Mouse (Mus musculus) spleen, postnatal 14 days (tissue): ENCODE measurements around the gene Dqx1.

Source experiments
- DNase-seq, 2 experiments: peaks; one replicate each; pipeline ENCODE4 v3.0.0; 2021 to 2022; ENCODE audit warnings: low spot score in 2 of 2

The Dqx1 gene

DNA sequence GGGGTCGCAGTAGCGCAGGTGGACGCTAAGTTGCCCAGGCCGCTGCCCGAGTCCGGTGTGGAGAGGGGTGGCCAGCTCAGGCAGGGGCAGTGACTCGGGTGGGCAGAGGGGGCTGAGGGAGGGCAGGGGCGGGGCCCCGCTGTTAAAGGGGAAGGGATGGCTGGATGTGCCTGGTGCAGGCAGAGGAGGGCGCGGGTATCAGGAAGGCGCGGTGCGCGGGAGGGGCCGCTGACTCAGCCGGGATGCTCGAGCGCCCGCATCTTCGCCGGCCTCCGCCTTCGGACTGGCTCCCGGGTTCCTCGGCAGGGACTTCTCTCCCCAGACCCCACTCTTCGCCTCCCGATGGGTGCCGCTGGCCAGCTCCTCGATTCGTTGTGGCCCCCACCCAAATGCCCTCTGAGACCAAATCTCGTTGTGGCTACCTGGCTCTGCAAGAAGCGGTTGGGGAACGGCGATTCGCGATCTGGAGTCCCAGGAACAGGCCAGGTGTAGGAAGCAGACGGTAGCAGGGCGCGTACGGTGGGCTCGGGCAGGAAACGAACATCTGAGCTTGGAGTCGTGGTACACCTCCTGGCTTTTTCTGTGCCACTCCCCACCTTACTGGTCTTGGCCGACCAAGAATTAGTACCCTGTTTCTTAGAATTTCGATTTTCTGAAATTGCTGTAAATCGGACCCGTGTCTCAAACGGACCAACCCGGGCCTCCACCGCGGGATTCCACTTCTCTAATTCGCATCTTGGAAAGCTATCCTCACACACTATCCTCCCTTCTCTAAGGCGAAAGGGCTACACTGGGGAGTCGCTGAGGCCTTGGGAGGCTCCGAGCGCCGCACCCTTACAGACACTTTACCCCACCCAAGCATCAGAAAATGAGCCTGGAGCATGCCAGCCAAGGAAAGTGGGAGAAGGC, 12.9 kb downstream of the Dqx1 start:
- no peak for DNase-seq

DNA sequence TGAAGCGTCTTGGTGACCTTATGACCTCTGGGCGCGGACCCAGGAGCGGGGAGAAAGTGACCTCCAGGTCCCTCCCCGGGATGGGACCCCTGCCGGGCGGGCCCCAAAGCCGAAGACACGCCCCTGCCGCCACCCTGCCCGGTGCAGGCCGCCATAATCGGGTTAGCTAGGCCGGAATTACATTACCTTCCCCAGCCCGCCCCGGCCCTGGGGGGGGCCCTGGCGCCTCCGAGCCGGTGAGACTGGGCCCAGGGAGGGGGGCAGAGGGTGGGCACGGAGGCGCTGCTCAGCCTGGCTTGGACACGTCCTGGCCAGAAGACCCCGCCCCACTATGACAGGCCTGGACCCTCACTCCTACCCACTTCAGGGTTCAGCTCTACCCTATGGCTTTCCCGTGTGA, 13.6 kb downstream of the Dqx1 start:
- no peak for DNase-seq

DNA sequence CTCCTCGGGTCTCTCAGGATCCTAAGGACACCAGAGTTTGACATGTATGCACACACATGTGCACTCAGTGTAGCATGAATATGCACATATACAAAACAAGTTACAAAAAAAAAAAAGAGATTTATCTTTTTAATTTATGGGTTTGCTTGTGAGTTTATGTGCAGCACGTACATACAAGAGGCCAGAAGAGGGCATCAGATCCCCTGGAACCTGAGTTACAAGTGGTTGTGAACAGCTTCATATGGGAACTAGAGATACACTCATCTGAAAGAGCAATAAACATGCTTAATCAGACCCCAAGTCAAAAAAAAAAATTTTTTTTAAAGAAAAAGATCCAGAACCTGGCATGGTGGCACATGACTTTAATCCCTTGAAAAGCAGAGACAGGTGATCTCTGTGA, 17.3 kb downstream of the Dqx1 start:
- DNase-seq = no peak

DNA sequence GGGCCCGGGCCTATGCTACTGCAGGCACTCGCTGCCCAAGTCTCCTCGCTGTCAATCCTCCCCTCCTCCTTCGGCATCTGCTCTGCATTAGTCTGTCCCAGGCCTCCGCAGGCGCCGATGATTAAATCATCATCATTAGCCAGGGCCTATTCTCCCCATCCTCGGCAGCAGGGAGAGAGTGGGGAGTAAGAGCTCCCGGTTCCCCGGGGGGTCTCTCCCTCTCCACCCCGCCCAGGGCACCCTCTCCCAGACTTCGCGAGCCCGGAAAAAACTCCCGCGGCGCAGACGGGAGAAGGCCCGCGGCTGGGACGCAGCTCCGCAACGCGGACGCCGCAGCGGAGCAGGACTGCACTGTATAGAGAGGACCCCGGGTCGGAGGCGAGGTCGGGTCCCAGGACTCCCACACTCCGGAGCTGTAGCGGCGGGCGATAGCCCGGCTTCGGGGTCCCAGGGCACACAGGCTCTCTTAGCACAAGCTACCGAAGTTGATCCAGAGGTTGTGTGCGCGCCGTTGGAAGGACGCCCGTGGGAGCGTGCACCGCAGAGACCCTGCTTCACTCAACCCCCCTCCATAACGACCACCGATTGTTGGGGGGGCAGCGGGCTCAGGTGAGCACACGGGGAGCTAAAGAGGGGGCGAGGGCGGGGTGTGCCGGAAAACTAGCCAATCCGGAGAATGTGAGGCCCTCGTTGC, 20.1 kb downstream of the Dqx1 start, which contains the start of gene Pcgf1:
Gene Pcgf1, plus strand, starts transcription at position 240 of the 694 bp plus-strand sequence.
- no peak for DNase-seq

DNA sequence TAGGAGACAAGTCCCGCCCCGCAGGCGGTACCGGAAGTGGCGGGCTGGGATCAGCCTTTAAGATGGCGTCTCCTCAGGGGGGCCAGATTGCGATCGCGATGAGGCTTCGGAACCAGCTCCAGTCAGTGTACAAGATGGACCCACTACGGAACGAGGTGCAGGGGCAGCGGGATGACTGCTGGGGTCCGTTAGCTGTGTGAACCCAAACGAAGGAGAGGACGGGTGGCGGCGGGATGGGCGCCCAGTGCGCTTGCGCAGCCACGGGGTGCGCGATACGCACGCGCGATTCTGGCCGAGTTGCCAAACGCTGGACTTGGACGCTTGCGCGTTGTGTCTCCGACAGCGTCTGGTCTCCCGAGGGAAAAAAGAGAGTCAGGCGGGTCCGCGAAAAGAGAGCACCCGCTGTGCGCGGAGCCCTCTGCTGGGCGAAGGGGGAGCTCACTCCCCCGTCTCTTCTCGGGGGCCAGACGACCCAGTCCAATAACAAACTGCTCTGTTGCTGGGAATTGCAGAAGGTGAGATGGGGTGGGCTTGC, 20.7 kb downstream of the Dqx1 start:
- DNase-seq = peak; percentile 99 to 100

DNA sequence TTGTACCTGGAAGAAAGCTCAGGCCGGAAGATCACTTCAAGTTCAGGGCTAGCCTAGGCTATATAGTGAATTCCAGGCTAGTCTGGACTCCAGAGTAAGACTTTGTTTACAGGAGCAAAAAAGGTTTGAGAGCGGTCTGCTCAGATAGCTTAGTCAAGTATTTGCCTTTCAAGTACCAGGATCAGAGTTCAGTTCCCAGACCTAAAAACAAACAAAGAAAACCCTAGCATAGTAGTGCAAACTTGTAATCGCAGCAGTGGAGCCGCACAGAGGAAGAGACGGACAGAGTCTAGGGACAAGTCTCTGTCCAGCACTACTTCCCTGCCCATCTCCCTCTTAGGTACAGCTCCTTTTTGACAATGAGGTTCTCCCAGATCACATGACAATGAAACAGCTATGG, 22.6 kb downstream of the Dqx1 start:
- DNase-seq = no peak

DNA sequence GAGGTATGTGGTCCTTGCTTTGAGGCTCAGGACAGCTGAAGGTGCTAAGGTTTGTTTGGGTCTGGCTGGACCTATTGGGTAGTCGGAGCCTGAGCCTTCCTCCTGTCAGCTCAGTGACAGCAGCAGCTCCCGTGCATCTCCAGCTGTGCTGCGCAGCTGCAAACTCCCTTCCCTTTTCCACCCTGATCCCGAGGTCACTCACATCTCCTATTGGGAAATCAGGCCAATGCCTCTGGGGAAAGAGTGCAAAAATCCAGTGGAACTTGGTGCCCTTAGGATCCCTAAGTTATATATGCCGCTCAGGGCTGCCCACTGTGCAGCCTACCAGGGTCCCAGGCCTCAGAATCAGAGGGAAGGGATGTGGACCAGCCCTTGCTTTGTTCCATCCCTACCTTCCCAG, 25.9 kb downstream of the Dqx1 start:
- no peak for DNase-seq

DNA sequence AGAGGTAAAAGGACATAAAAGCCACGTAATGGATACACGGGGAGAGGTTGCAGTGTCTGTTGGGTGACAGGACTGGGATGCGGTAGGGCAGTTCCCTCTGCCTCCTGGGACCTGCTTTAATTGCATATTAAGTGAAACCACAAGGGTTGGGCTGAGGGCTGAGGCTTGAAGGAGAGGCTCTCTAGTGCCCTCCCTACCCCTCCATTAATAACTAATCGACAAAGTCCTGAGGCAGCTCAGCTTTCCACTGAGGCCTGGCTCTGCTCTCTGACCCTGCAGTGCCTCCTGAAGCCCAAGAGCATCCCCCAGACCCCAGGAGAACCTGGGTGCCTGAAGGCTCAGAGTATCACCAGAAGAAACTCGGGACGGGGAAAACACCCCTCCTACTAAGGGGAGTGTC, 26.8 kb downstream of the Dqx1 start:
- no peak for DNase-seq

DNA sequence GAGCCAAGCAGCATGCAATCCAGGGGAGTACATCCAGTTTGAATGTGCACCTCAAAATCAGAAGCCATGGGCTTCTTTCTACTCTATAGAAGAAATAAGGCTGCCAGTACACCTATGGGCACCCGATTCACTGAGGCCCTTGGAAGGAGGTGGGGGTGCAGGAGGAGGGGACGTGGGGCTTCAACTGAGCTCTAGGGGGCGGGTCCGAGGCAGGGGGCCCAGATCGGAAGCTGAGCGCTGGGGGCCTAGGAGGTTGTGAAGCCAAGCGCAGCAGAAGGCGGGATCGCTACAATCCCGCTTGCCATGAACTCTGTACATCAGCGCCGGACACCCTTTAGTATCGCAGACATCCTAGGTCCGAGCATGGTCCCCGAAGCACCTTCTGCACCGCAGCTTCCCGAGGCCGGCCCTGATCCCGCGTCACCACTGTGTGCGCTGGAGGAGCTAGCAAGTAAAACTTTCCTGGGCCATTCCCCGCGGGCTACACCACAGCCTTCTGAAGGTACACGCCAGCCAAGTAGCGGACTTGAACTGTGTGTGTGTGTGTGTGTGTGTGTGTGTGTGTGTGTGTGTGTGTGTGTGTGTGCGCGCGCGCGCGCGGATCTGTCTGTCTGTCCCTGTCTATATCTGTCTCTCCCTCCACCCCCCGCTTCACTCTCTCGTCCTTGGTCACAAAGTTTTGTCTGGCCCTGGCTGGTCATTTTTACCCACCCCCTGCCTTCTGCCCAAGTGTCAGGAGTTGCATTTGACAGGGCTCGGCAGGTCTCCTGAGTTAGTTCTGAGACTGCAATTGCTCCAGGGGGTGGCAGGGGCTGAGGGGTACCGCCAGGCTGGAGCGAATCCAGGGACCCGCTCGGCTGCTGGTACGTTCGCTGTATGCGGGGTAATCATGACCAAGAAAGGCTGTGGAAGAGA, 28.7 kb downstream of the Dqx1 start, which contains the start of gene Lbx2:
Gene Lbx2, plus strand, starts transcription at position 247 of the 915 bp plus-strand sequence.
- DNase-seq = no peak

DNA sequence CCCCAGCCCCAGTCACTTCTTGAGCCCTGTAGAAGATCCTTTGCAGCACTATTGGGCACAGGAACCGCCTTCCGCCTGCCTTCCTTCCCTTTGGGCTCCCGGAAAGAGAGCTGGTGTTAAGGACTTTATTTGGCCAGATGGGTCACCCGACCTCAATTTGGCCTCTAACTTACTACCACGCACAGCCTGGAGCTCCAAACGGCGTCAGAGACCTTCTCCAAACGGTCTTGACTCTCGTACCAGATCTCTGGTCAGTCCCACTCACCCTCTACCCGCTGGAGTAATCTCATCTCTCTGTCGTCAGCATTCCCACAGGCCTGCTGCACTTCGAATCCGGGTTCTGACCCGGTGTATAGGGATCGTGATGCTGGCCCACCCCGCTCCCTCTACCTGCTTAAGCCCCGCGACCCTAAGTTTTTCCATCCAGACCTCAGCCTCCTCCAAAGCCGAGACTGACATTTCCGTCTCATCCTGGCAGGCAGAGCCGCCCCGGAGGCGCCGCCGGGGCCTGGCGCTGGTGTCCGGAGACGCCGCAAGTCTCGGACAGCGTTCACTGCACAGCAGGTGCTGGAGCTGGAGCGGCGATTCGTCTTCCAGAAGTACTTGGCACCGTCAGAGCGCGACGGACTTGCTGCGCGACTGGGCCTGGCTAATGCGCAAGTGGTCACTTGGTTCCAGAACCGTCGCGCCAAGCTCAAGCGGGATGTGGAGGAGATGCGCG, 29.7 kb downstream of the Dqx1 start:
- DNase-seq = no peak

DNA sequence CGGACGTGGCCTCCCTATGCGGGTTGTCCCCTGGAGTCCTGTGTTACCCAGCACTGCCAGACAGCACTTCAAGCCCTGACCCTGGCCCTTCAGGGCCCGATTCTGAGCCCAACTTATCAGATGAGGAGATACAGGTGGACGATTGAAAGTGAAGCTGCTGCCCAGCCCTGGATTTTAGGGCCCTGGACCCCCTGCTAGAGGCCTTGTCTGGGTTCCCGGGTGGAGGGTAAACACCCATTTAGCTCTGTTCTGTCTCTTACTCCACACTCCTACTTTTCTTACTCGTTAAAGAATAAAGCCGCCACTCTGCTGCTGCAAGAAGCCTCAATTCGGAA, 30.2 kb downstream of the Dqx1 start:
- no peak for DNase-seq

DNA sequence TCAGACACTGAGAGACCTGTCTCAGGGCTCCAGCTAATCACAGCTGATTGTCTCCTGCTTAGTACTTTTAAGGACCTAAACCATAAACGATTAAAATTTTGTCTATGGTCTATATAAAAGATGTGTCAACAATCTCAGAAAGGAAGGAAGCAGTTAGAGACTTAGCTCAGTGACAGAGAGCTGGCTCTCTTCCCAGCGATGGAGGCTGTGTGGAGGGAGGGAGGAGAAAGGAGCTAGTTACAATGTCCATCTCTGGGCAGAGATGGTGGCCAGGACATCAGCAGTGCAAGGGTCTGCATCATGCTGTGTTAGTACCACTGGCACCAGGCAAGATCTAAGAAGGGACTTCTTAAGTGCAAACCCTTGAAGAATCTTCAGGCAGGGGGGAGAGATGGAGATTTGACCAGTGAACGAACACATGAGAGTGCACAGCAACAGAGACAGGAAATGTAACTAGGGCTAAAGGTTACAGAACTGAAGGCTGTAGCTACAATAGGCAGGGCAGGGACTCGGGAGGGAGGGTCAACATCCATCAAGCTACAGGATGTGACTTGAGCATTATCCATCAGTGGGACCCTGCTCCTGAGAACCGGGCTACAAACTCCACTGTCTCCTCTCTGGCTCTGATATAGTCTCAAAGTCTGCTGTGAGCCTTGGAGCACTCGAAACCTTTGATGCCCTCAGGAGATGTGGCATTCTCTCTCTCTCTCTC, 34.9 kb downstream of the Dqx1 start:
- no peak for DNase-seq

DNA sequence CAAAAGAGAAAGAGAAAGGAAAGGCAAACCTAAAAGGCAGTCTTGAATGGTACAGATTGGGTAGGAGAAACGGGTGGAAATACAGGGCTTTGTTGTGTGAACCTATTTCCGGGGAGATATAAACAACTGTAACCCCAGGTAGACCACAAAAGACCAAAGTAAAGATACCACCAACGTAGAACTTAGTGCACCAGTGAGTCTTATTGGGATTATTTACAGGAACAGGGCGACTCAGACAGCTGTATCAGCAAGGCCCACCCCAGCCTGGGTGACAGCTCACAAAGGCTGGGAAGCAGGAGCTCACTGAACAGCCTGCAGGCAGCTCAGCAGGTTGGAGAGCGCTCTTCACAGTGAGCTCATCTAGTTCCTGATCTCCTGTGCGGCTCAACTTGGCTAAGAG, 38.3 kb downstream of the Dqx1 start:
- DNase-seq = no peak

DNA sequence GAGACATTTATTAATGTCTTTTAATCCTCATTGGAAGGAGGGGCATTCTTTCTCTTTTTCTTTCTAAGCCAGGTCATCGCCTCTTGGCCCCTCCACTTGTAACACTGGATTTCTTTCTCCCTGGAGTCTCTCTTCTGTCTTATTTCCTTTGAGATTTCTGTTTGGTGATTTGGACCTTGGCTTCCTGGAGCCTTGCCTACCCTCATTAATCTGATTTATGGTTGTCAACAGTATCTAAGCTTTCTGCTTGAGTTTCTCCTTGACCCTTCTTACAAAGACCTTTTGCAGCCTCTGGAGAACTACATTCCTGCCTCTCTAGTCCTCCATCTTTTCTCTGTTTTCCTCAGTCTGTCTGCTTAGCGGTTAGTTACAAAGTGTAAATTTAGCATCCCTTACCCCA, 40.8 kb downstream of the Dqx1 start:
- no peak for DNase-seq

DNA sequence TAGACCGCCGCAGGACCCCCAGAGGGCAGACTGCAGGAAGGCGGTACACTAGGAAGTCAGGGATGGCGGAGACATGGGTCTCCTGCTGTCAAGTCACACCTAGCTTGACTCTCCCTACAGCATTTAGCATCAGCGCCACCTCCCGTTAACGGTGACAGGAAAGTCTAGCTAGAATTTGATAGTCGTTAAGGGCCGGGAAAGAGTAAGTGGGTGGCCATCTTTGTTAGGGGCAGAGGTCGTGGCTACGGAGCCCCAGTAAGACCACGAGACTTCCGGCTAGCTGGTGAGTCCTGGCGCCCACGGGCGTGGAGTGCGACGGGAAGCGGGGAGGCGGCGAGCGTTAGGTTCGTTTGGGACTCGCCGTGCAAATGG, 43.7 kb downstream of the Dqx1 start, which contains the start of the genes Ccdc142 and Gm42688:
Gene Ccdc142, plus strand, starts transcription at position 286 of the 372 bp plus-strand sequence.
Gene Gm42688, plus strand, starts transcription at position 302 of the 372 bp plus-strand sequence.
- DNase-seq = peak; percentile 81 to 84

DNA sequence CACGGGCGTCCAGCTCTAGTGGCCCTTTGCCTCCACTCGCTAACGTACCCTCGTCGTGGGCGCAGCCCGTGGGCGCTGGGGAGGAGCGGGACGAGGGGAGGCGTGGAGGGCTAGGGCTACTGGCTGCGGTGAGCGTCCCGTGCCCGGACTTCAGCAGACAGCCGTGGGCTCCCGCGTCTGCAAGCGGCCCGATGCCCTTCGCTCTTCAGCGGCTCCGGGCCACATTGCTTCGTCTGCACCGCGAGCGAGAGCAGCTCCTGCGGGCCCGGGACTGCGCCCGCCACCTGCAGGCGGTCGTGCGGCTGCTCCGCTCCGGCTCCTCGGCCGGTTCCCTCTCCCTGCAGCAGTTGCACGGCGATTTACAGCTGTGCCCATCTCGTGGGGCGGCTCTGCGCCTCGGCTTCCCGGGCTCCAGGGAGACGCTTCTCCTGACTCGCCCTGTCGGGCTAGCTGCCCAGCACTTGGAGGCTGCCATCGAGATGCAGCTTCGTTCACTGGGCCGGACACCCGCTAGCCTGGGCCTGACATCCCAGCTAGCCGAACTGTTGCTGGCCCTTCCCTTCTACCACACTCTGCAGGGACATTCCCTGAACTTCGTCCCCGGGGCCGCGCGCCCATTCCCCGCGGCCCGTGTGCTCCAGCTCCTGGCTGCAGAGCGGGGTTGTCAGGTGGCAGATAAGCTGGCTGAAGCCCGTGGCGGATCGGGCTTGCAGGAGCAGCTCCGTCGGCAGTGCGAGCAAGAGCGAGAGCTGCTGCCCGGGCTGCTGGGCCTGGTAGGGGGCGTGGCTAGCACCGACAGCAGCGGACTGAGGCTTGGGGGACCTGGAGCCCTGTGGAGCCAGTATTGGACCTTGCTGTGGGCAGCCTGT, 44.3 kb downstream of the Dqx1 start:
- peak; percentile 52 to 67 for DNase-seq

DNA sequence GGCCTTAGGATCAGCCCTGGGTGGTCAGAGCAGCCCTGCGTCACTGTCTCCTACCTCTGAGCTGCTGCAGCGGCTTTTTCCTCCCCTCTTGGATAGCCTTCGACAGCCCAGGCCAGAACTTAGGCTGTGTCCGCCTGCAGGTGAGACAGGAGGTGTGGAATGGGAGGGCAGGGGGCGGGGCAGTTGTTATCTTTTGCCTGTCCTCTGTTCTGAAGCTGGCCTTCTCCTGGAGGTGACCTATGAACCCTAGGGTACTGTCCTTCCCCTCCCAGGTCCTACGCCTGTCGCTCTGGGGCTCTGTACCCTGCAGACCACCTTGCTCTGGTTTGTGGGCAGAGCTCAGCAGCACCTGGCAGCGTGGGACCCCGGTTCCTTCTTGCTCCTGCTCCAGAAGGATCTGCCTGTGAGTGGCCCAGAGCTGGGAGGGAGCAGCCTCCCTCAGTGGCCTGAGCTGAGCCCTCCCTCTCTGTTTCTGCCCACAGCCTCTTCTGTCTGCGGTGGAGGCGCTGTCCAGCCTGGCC, 45.5 kb downstream of the Dqx1 start:
- no peak for DNase-seq

DNA sequence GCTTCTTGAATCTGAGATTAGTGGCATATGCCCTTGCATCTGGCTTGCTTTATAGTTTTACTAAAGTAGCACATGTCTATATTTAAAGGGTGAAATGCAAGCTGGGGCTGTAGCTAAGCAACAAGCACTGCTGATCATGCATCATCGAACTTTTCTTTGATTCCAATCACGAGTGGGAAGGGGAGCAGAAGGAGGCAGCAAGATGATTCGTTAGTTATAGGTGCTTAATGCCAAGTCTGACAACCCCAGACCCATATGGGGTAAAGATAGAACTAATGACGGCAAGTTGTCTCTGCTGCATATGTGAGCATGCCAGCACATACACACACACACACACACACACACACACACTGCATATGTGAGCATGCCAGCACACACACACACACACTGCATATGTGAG, 46.5 kb downstream of the Dqx1 start:
- DNase-seq = no peak
